Mouse (Mus musculus) heart, embryonic 16.5 days (tissue): ENCODE results near the gene Wdr24. TPM values are rescaled to one million over a fixed set of nuclear protein-coding genes. Genes with fewer than 3 reads are reported as not detected.

Experiments
- ATAC-seq: fragments of 200-750 bp; cut with Nextera tagmentation; replicated peaks from 2 replicates; pipeline ENCODE4 v1.8.0; 2017; ENCODE audit warnings: moderate number of reproducible peaks; ENCODE audit not compliant: insufficient read depth, low FRiP score; ENCODE audit errors: extremely low read depth
- H3K27ac ChIP-seq: fragments of 300-500 bp; sonication (generic); 2 replicates; pipeline ENCODE4 v1.5.1; 2014; ENCODE audit warnings: mild to moderate bottlenecking, low read length, control low read depth, moderate library complexity
- H3K27me3 ChIP-seq: fragments of 300-500 bp; sonication (generic); 2 replicates; pipeline ENCODE4 v1.6.1; 2014; ENCODE audit warnings: low read length, mixed read lengths; ENCODE audit not compliant: control insufficient read depth, insufficient read depth
- H3K36me3 ChIP-seq: fragments of 300-500 bp; sonication (generic); 2 replicates; pipeline ENCODE4 v1.6.1; 2014; ENCODE audit not compliant: control insufficient read depth, insufficient read depth
- H3K4me1 ChIP-seq: fragments of 300-500 bp; sonication (generic); 2 replicates; pipeline ENCODE4 v1.6.1; 2014; ENCODE audit warnings: low read length, mixed read lengths; ENCODE audit not compliant: control insufficient read depth, insufficient read depth
- H3K4me2 ChIP-seq: fragments of 300-500 bp; sonication (generic); 2 replicates; pipeline ENCODE4 v1.6.1; 2014; ENCODE audit warnings: low read depth, mild to moderate bottlenecking, control low read depth, low read length
- H3K4me3 ChIP-seq: fragments of 300-500 bp; sonication (generic); 2 replicates; pipeline ENCODE4 v1.5.1; 2014; ENCODE audit warnings: mild to moderate bottlenecking, control low read depth, low read length
- H3K9ac ChIP-seq: fragments of 300-500 bp; sonication (generic); 2 replicates; pipeline ENCODE4 v1.6.1; 2014; ENCODE audit warnings: low read length, control low read depth
- H3K9me3 ChIP-seq: fragments of 300-500 bp; sonication (generic); replicated peaks from 2 replicates; pipeline ENCODE4 v1.6.1; 2016; ENCODE audit warnings: low read length; ENCODE audit not compliant: control insufficient read depth
- WGBS: fragments of 180-500 bp; shearing (Covaris S2); extraction: QIAGEN DNeasy Blood & Tissue Kit; methylation state at CpG from one replicate; pipeline ENCODE4 v1.1.7; 2014; 5-methylcytosine and 5-hydroxymethylcytosine counted together
- polyA plus RNA-seq: library from polyadenylated mRNA; unstranded; fragments of >200 nt; fragmentation: Nextera tagmentation; extraction: Ambion mirVana; gene quantifications from 2 replicates; pipeline ENCODE4 v1.2.1, GENCODE M21; 2015

Gene Wdr24
- polyA plus RNA-seq, 1 experiment from 2014 or later: 18.7 TPM

DNA sequence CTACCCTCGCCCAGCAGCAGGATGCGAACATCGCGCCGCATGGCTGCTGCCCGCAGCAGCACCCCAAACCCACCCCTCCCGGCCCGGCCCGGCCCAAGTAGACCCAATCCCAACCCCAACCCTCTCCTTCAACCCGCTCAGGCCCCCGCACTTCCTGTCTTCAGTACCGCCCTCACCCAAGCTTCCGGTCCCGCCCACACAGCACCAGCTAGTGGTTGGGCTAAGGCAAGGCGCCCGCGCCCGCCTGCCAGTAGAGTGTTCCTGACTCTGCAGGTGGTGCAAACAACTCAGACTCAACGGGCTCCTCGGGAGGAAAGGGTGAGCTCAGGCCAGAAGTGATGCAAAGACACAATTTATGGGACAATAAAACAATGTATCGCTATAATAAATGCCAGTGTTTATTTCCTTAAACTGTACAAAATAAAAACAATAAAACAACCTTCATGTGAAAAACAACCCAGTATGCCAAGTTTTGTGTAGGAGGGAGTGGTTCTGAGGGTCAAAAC lies 21.0 kb downstream of the Wdr24 start, which contains the start of gene Rhot2:
TSS of gene Rhot2 (minus strand) at position 456 of the 506 bp plus-strand sequence.
- peak within 1 kb of the TSS; percentile 96 for H3K9ac ChIP-seq
- H3K4me3 ChIP-seq: peak within 1 kb of the TSS; percentile 94
- H3K4me2 ChIP-seq: peak within 1 kb of the TSS; percentile 79
- WGBS: 1% methylated on average over 21 of the region's 21 CpGs
- ATAC-seq: peak; percentile 94
- no peaks in the 10 kb centered on the region for H3K27me3 ChIP-seq
- no peaks in the 10 kb centered on the region for H3K9me3 ChIP-seq
- H3K27ac ChIP-seq: peak within 1 kb of the TSS; percentile 91
- peaks cover 12% of the 10 kb centered on the region for H3K4me1 ChIP-seq
- H3K36me3 ChIP-seq: peaks cover 33% of the 10 kb centered on the region

DNA sequence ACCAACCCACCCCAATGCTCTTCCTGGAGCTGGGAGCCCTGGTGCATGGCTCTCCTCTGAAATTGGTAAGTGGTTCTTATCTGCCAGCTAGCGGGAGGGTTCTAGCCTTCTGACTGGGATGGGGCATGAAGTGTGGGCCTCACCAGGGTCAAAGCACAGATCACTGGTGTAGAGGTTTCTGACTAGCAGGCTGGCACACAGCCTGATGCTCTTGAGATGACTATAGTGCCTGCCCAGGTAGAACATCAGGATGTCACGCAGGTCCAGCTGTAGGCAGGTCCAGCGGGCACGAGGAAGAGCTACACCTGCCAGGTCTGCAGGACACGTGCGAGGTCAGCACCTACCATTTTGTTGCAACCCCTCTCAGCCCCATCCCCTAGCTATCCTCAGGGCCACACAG lies 36.8 kb downstream of the Wdr24 start:
- Histone ChIP-seq H3K4me2 (peak overlapping the region; percentile 94; the same call in 1 of the 2 replicates), H3K27me3 (no peaks in the 10 kb centered on the region), H3K9ac (no peak overlapping the region), H3K27ac (no peak overlapping the region), H3K36me3 (no peaks in the 10 kb centered on the region), H3K4me1 (peaks cover 13% of the 10 kb centered on the region), H3K9me3 (no peaks in the 10 kb centered on the region), H3K4me3 (peak overlapping the region; percentile 75; the same call in 1 of the 2 replicates)
- WGBS: 88% methylated on average over 6 of the region's 6 CpGs
- no peak for ATAC-seq

DNA sequence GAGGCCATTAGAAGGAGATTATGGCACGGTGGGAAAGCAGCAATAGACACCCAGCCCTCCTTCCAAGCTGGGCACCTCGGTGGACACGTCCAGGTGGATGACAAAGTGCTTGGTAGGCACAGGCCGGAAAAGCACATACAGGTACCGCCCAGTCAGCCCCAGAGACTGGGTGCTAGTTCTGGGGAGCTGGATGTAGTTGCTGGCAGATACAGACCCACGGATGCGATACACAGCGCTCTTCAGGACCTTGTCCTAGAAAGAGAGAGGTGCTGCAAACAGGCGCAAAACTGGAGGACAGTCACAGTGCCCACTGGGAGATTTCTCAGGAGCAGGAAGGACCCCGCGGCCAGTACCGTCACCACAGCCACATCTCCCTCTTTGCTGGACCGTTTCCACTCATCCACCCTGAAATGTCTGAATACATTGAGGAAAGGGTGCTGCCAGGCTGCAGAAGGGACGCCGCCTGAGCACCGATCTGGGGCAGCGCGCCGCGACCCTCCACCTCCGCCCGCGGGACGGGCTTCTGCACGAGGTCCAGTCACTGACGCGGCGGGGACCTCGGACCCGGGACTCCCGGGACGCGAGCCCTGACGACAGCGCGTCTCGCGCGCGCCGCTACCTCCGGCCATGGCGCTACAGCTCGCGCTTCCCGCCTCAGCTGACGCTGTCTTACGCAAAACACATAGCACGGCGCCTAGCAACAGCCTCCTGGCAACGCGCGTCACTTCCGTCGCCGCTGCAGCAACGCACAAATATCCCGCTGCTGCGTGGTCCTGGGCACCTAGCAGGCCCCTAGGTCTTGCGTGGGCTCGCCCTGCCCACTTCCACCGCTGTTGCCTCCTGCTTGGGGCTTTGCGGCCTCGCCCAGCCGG lies 37.6 kb downstream of the Wdr24 start, which contains the start of gene Wdr90:
TSS of gene Wdr90 (minus strand) at position 670 of the 872 bp plus-strand sequence.
- ATAC-seq: peak; percentile 92
- H3K36me3 ChIP-seq: no peaks in the 10 kb centered on the region
- H3K4me2 ChIP-seq: peak within 1 kb of the TSS; percentile 94
- H3K9me3 ChIP-seq: no peaks in the 10 kb centered on the region
- 4% methylated on average over 65 of the region's 65 CpGs for WGBS
- peak within 1 kb of the TSS; percentile 75 for H3K4me3 ChIP-seq
- peaks cover 13% of the 10 kb centered on the region for H3K4me1 ChIP-seq
- no peaks in the 10 kb centered on the region for H3K27me3 ChIP-seq
- peak within 1 kb of the TSS; percentile 85 for H3K9ac ChIP-seq
- peak within 1 kb of the TSS; percentile 79 for H3K27ac ChIP-seq

DNA sequence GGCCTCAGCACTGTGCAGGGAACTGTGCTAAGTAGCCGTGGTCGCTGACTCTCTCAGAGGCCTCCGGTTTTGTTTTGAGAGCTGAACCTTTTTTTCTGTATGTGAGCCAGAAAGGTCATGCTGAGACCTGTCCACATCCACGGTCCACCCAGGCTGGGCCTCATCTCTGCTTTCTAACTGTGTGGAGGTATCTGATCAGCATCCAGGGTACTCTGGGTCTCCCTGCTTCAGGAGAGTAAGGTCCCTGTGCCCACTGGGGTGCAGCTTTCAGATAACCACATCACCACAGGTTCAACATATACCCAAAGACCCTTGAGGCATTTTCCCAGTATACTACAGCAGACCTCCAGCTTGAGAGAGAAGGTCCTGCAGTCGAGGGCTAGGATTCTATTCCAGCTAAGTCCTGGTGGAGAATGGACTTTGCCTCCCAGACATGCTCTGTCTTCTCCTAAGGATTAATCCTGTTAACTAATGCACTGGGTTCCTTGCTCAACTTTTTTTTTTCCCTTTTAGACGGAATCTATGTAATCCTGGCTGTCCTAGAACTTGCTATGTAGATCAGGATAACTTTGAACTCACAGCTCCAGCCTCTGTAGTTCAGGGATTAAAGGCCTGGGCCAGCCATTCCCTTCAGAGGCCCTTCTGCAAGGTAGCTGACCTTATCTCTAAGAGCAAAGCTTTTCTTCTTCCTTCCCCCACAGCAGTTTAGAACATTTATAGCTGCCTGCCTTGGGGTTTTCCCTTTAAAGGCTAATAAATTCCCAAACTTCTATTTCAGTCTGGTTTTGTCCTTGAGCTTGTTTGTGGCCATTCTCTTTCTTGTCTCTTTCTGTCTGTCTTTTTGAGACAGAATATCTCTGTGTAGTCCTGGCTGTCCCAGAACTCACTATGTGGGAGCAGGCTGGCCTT lies 38.5 kb downstream of the Wdr24 start:
- Histone ChIP-seq H3K9me3 (no peaks in the 10 kb centered on the region), H3K36me3 (no peaks in the 10 kb centered on the region), H3K27me3 (no peaks in the 10 kb centered on the region), H3K9ac (peak overlapping the region; percentile 85), H3K27ac (peak overlapping the region; percentile 79), H3K4me1 (peaks cover 21% of the 10 kb centered on the region), H3K4me3 (peak overlapping the region; percentile 75), H3K4me2 (peak overlapping the region; percentile 94)
- WGBS: 10% methylated on average over 6 of the region's 6 CpGs
- ATAC-seq: peak; percentile 21; the same call in 1 of the 2 replicates

DNA sequence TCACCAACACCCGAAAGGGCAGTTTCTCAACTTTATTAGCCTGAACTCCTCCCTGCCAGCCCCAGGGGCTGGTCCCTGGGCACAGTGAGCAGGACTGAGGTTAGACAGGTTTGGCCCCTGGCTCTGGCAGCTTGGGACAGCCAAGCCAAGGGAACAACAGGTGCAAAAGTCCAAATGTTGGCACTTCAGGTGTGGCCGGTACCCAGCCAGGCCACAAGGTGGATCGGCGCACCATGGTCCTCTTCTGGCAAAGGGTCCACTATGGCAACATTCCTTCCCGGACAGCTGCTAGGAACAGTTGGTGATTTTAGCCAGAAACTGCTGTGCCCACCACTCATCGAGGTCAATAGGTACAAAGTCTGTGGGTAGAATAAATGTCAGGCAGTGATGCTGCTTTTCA lies 40.3 kb downstream of the Wdr24 start:
- Histone ChIP-seq H3K9ac (no peak overlapping the region), H3K4me3 (no peak overlapping the region), H3K4me1 (peaks cover 22% of the 10 kb centered on the region), H3K27me3 (no peaks in the 10 kb centered on the region), H3K36me3 (no peaks in the 10 kb centered on the region), H3K4me2 (no peak overlapping the region), H3K9me3 (no peaks in the 10 kb centered on the region), H3K27ac (no peak overlapping the region)
- 87% methylated on average over 6 of the region's 6 CpGs for WGBS
- ATAC-seq: no peak

DNA sequence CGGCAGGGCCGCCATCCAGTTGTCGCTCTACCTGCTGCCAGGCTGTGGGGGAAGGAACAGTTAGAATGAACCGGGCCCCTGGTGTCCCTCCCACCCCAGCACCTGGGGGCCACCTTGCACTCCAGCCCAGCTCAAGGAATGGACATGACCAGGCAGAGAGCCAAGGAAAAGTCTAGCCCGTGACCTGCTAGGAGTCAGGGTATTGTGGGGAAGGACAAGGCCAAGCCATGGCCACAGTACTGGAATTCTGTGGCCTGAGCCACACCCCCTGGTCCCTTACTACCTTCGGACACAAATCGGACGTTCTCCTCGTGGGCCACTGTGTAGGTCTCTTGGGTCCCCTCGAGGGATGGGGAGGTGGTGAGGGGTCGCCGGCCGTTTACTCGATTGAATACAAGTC lies 40.9 kb downstream of the Wdr24 start:
- H3K9ac ChIP-seq: no peak overlapping the region
- H3K4me3 ChIP-seq: no peak overlapping the region
- no peak overlapping the region for H3K4me2 ChIP-seq
- no peaks in the 10 kb centered on the region for H3K27me3 ChIP-seq
- no peak overlapping the region for H3K27ac ChIP-seq
- WGBS: 87% methylated on average over 14 of the region's 14 CpGs
- H3K4me1 ChIP-seq: peaks cover 27% of the 10 kb centered on the region
- H3K36me3 ChIP-seq: no peaks in the 10 kb centered on the region
- no peak for ATAC-seq
- H3K9me3 ChIP-seq: no peaks in the 10 kb centered on the region

DNA sequence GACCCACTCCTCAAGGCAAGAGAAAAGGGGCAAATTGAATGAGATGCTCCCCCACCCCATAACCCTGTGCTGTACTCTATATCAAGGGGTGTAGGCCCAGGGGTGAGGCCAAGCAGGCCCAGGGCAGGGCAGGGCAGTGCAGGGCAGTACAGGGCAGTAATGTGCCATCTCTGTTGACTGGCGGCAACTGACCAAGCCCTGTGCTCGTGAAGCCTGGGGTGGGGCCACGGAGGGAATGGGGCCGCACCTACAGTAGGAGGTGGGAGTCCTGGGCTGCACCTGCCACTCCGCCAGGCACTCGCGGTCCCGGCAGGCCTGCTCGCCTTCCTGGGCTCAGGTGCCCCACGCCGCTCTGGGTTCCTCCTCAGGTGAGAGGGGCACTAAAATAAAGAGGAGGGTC lies 41.9 kb downstream of the Wdr24 start:
- Histone ChIP-seq H3K27me3 (no peaks in the 10 kb centered on the region), H3K9me3 (no peaks in the 10 kb centered on the region), H3K4me3 (no peak overlapping the region), H3K36me3 (no peaks in the 10 kb centered on the region), H3K9ac (no peak overlapping the region), H3K4me2 (no peak overlapping the region), H3K4me1 (peaks cover 27% of the 10 kb centered on the region), H3K27ac (no peak overlapping the region)
- no peak for ATAC-seq
- WGBS: 89% methylated on average over 11 of the region's 11 CpGs

DNA sequence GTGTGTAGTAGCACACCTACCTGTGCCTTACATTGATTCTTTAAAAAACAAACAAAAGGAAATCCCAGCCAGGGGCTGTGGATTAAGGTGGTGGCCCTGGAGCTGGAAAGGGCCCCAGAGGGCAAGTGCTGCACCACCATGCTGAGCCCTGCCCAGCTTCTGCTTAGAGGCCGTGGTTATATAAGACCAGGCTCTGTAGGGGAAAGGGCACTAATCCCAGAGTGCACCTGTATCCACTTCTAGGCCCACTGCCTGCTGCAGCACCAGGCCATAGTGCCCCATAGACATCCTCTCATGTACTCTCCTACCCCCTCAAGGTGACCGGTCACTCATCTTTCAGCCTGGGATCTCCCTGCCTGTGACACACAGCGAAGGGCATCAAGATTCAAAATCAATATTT lies 42.7 kb downstream of the Wdr24 start:
- Histone ChIP-seq H3K4me1 (peaks cover 20% of the 10 kb centered on the region), H3K9ac (peak overlapping the region; percentile 36; the same call in 1 of the 2 replicates), H3K27me3 (no peaks in the 10 kb centered on the region), H3K4me3 (peak overlapping the region; percentile 94), H3K27ac (no peak overlapping the region), H3K4me2 (peak overlapping the region; percentile 90), H3K9me3 (no peaks in the 10 kb centered on the region), H3K36me3 (no peaks in the 10 kb centered on the region)
- 91% methylated on average over 3 of the region's 3 CpGs for WGBS
- no peak for ATAC-seq
